In genomic region chr14:34616821-34617220, GRCm38 (mm10) we compare ENCODE assay signal across 8 mouse cellular contexts. TPM values are rescaled to one million over a fixed set of nuclear protein-coding genes. Genes with fewer than 3 reads are reported as not detected.
DNase-seq lines count a peak whose midpoint lies in the region; ATAC-seq and TF ChIP-seq lines count a peak whose summit lies in the region.

No protein-coding gene starts in this region.

- WGBS in hindbrain, postnatal 0 days, result 2% methylated on average over 8 of the region's 8 CpGs

- no peak overlapping the region for H3K4me2 ChIP-seq in hindbrain, postnatal 0 days (ENCODE audit: low read depth, low read length)

- H3K27ac ChIP-seq in gastrocnemius, adult 2 months, result no peak overlapping the region
- no peak overlapping the region for H3K27ac ChIP-seq in hindbrain, postnatal 0 days

- ATAC-seq in hindbrain, postnatal 0 days, result peak; percentile 81

- intact Hi-C loops in gastrocnemius, adult 2 months (cut with DNase I), result loop anchor here (1.0 to 5.0 kb wide), 3 partner anchors 75 to 161 kb away; no protein-coding TSS in a partner anchor

- no peaks in the 10 kb centered on the region for H3K4me1 ChIP-seq in hindbrain, postnatal 0 days (ENCODE audit: insufficient read depth, low read length)

- H3K36me3 ChIP-seq in hindbrain, postnatal 0 days (ENCODE audit: insufficient read depth, low read length), result no peaks in the 10 kb centered on the region

- no peaks in the 10 kb centered on the region for H3K9me3 ChIP-seq in hindbrain, postnatal 0 days (ENCODE audit: low read length)

- 0 out of 2 replicates have a peak, but pooled peaks cover 8% of the 10 kb centered on the region for H3K27me3 ChIP-seq in hindbrain, postnatal 0 days (ENCODE audit: insufficient read depth, low read length)

- TF ChIP-seq CTCF in gastrocnemius, adult 2 months (IDR thresholded peaks at IDR 0.05), result peak; percentile 100; the same call in 1 of the 2 replicates
- peak; percentile 99 for TF ChIP-seq CTCF in hindbrain, postnatal 0 days (IDR thresholded peaks at IDR 0.05; ENCODE audit: low read depth)

- H3K9ac ChIP-seq in hindbrain, postnatal 0 days (replicated peaks; ENCODE audit: low read length), result no peak overlapping the region

- peak overlapping the region; percentile 40 for H3K4me3 ChIP-seq in gastrocnemius, adult 2 months
- no peak overlapping the region for H3K4me3 ChIP-seq in hindbrain, postnatal 0 days (ENCODE audit: low read length)

- peak; percentile 70 for DNase-seq in WW6 (ENCODE audit: low read depth, low spot score)
- DNase-seq in cerebellum, postnatal 36 days, result peak; percentile 84 to 86
- DNase-seq in gastrocnemius, adult 2 months, result peak; percentile 87
- DNase-seq in hindbrain, postnatal 0 days (ENCODE audit: low spot score), result peak; percentile 94
- peak; percentile 69 for DNase-seq in left cerebral cortex, adult 11 months (ENCODE audit: low spot score)
- DNase-seq in lung, postnatal 4 days, result peak; percentile 82 to 88
- peak; percentile 84 for DNase-seq in right cerebral cortex, adult 18-20 months
- DNase-seq in urinary bladder, adult 18-20 months (ENCODE audit: low spot score in 2 of 2), result peak; percentile 74 to 81

RNA-seq across cellular contexts. Expression of gene Opn4, which starts 16.9 kb away (rescaled TPM):
- not detected for total RNA-seq in gastrocnemius, adult 2 months (2021)
- not detected in 2 replicates for total RNA-seq in hindbrain, postnatal 0 days (2014; rRNA removed)
- 0.14 TPM in 1 of 2 replicates, not detected in the other for polyA plus RNA-seq in hindbrain, postnatal 0 days (2015; fragmentation: Nextera tagmentation; extraction: Ambion mirVana)

RNA-seq across cellular contexts. Expression of gene Ldb3, which starts 28.3 kb away (rescaled TPM):
- total RNA-seq in gastrocnemius, adult 2 months (2021), result 1,000 to 10,000 TPM; 1,886 to 2,548 TPM
- 1.6 and 1.7 TPM in 2 replicates for total RNA-seq in hindbrain, postnatal 0 days (2014; rRNA removed)
- 1.3 and 1.4 TPM in 2 replicates for polyA plus RNA-seq in hindbrain, postnatal 0 days (2015; fragmentation: Nextera tagmentation; extraction: Ambion mirVana)

RNA-seq across cellular contexts. Expression of gene Wapl, which starts 56.9 kb away (rescaled TPM):
- 10 to 100 TPM; 38.8 to 40.0 TPM for total RNA-seq in gastrocnemius, adult 2 months (2021)
- total RNA-seq in hindbrain, postnatal 0 days (2014; rRNA removed), result 16.8 and 19.1 TPM in 2 replicates
- 11.9 and 12.8 TPM in 2 replicates for polyA plus RNA-seq in hindbrain, postnatal 0 days (2015; fragmentation: Nextera tagmentation; extraction: Ambion mirVana)

Comparison
In these comparisons a context has a peak if more than half of its experiments do, and no peak if none do; other contexts are left out.
1. RNA of gene Ldb3, which starts 28.3 kb away (total RNA-seq): 1,886 to 2,548 TPM in gastrocnemius, adult 2 months; 1.6 to 1.7 TPM in hindbrain, postnatal 0 days; every median in the first group is over 100 times any median in the second.
2. Peak in every context shown above with its lines, with median percentiles within 50 percentile points of each other: DNase-seq.